Mouse (Mus musculus): ENCODE measurements around the gene Abl1. TPM values are rescaled to one million over a fixed set of nuclear protein-coding genes. Genes with fewer than 3 reads are reported as not detected.

Gene Abl1
- polyA plus RNA-seq, 1 experiment from 2014 or later, result 6.2 TPM

- Histone ChIP-seq H3K27me3 (no peaks in the 10 kb centered on the region), H3K9ac (no peak overlapping the region), H3K4me1 (replicated peaks) (peaks cover 51% of the 10 kb centered on the region), H3K27ac (0 out of 2 replicates have a peak overlapping the region, but pooled peaks have one; percentile 47), H3K4me3 (replicated peaks) (no peak overlapping the region), H3K9me3 (replicated peaks) (no peaks in the 10 kb centered on the region), H3K4me2 (0 out of 2 replicates have a peak overlapping the region, but pooled peaks have one; percentile 5), H3K36me3 (no peaks in the 10 kb centered on the region)
- ATAC-seq (ENCODE audit: low read depth) (no peak), DNase-seq (no peak)
- WGBS (ENCODE audit: insufficient replicate concordance), result 59% methylated on average over 10 of the region's 10 CpGs
Observed at GRCm38 (mm10) chr2:31749046-31749709, 61.0 kb downstream of the Abl1 start.

DNA sequence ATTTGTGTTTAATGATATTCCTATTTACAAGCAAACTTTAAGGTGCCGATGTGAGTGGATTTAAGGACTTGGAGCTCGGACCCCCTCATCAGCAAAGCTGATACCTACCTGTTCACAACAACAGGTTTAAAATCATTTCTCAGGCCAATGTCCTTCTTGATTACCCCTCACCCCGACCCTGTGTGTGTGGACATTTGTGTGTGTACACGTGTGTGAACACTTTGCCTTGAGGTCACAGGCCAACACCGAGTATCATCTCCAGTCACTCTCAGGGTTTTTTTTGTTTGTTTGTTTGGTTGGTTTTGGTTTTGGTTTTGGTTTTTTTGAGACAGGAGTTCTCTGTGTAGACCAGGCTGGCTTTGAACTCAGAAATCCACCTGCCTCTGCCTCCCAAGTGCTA lies 62.0 kb downstream of the Abl1 start:
- H3K4me3 ChIP-seq (replicated peaks), result no peak overlapping the region
- H3K4me2 ChIP-seq, result no peak overlapping the region
- DNase-seq (no peak), ATAC-seq (ENCODE audit: low read depth) (no peak)
- WGBS (ENCODE audit: insufficient replicate concordance), result 72% methylated on average over 5 of the region's 5 CpGs
- H3K9ac ChIP-seq, result no peak overlapping the region
- no peak overlapping the region for H3K27ac ChIP-seq
- H3K9me3 ChIP-seq (replicated peaks), result no peaks in the 10 kb centered on the region
- H3K36me3 ChIP-seq, result 0 out of 2 replicates have a peak, but pooled peaks cover 4% of the 10 kb centered on the region
- no peaks in the 10 kb centered on the region for H3K27me3 ChIP-seq
- peaks cover 43% of the 10 kb centered on the region for H3K4me1 ChIP-seq (replicated peaks)

DNA sequence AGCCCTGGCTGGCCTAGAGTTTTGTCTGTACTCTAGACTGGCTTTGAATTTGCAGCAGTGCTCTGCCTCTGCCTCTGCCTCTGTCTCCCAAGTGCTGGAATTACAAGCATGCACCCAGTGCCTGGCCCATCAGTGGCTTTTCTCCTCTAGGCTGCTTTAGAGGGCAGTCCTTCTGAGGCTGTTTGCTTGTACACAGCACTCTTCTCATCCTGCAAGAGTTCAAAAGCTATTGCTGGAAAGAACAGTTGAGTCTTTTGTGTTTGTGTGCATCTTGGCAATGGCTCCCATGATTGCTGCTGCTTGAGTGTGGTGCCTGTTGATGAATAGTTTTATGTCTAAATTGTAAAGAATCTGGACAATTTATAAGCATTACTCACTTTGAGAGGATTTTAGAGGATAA lies 69.3 kb downstream of the Abl1 start:
- no peak for DNase-seq
- H3K27ac ChIP-seq, result no peak overlapping the region

DNA sequence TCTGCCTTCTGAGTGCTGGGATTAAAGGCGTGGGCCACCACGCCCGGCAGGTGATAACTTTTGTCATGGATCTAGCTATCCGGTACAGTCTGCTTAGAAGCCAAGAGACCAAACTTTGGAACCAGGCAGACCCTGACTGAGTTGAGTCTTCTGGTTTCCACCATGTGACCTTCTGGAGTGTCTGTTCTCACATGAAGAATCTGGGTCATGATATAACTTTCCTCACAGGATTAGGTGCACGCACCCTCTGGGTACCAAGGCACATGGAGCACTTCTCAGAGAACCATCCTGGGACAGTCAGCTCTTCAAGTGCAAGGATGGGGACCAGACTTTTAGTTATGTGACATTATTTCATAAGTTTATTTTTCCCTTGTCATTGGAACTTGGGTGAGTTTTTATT lies 70.8 kb downstream of the Abl1 start:
- no peak for ATAC-seq (ENCODE audit: low read depth)
- Histone ChIP-seq H3K9me3 (replicated peaks) (no peaks in the 10 kb centered on the region), H3K4me1 (replicated peaks) (peaks cover 50% of the 10 kb centered on the region), H3K36me3 (0 out of 2 replicates have a peak, but pooled peaks cover 6% of the 10 kb centered on the region), H3K27me3 (no peaks in the 10 kb centered on the region), H3K4me2 (peak overlapping the region; percentile 91), H3K4me3 (replicated peaks) (peak overlapping the region; percentile 76; the same call in 1 of the 2 replicates), H3K27ac (no peak overlapping the region), H3K9ac (peak overlapping the region; percentile 86; the same call in 1 of the 2 replicates)
- WGBS (ENCODE audit: insufficient replicate concordance), result 74% methylated on average over 5 of the region's 5 CpGs
- DNase-seq, result no peak

More for the DNA sequence above, 69.3 kb downstream of the Abl1 start:
- Histone ChIP-seq H3K4me3 (replicated peaks) (no peak overlapping the region), H3K36me3 (0 out of 2 replicates have a peak, but pooled peaks cover 6% of the 10 kb centered on the region), H3K9ac (no peak overlapping the region), H3K27me3 (no peaks in the 10 kb centered on the region), H3K9me3 (replicated peaks) (no peaks in the 10 kb centered on the region), H3K4me2 (no peak overlapping the region), H3K4me1 (replicated peaks) (peaks cover 37% of the 10 kb centered on the region)
- no peak for ATAC-seq (ENCODE audit: low read depth)

- Histone ChIP-seq H3K4me1 (replicated peaks) (peaks cover 51% of the 10 kb centered on the region), H3K36me3 (0 out of 2 replicates have a peak, but pooled peaks cover 2% of the 10 kb centered on the region), H3K4me2 (peak overlapping the region; percentile 91), H3K27me3 (no peaks in the 10 kb centered on the region), H3K9me3 (replicated peaks) (no peaks in the 10 kb centered on the region), H3K9ac (peak overlapping the region; percentile 86), H3K27ac (peak overlapping the region; percentile 78), H3K4me3 (replicated peaks) (peak overlapping the region; percentile 76)
- peak; percentile 63 for DNase-seq
- 2% methylated on average over 39 of the region's 42 CpGs for WGBS (ENCODE audit: insufficient replicate concordance)
- ATAC-seq (ENCODE audit: low read depth), result peak; percentile 94
Observed at GRCm38 (mm10) chr2:31759751-31760460, 71.7 kb downstream of the Abl1 start.

- Histone ChIP-seq H3K4me1 (replicated peaks) (peaks cover 55% of the 10 kb centered on the region), H3K4me3 (replicated peaks) (peak overlapping the region; percentile 76), H3K9me3 (replicated peaks) (no peaks in the 10 kb centered on the region), H3K4me2 (peak overlapping the region; percentile 91), H3K36me3 (0 out of 2 replicates have a peak, but pooled peaks cover 2% of the 10 kb centered on the region), H3K9ac (peak overlapping the region; percentile 86), H3K27me3 (no peaks in the 10 kb centered on the region), H3K27ac (peak overlapping the region; percentile 78)
- 7% methylated on average over 1 of the region's 1 CpGs for WGBS (ENCODE audit: insufficient replicate concordance)
- ATAC-seq (ENCODE audit: low read depth) (no peak), DNase-seq (no peak)
Observed at GRCm38 (mm10) chr2:31760486-31760885, 72.3 kb downstream of the Abl1 start.

DNA sequence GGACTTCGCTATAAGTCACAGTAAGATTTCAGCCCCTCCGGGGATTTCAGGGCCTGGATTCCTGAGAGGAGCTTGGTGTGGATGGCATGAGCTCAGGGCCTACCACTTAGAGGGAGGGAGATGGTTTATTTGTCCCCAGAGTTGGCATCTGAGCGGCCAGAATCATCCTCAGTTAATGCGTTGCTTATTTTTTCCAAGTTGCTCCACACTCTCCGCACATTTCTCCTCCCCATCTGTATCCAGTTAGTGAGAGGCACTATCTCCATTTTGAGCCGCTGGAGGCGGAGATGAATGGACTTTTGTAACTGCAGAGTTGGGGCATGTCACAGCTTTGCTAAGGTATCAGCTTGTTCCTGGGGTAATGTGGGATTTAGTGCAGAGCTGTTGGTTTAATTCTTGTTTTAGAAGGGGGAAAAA lies 72.9 kb downstream of the Abl1 start:
- H3K4me2 ChIP-seq, result peak overlapping the region; percentile 91
- no peaks in the 10 kb centered on the region for H3K27me3 ChIP-seq
- H3K4me1 ChIP-seq (replicated peaks), result peaks cover 62% of the 10 kb centered on the region
- H3K4me3 ChIP-seq (replicated peaks), result peak overlapping the region; percentile 76
- DNase-seq, result no peak
- peak overlapping the region; percentile 78; the same call in 1 of the 2 replicates for H3K27ac ChIP-seq
- H3K9me3 ChIP-seq (replicated peaks), result no peaks in the 10 kb centered on the region
- H3K36me3 ChIP-seq, result no peaks in the 10 kb centered on the region
- peak overlapping the region; percentile 86 for H3K9ac ChIP-seq
- ATAC-seq (ENCODE audit: low read depth), result no peak
- 37% methylated on average over 7 of the region's 7 CpGs for WGBS (ENCODE audit: insufficient replicate concordance)

DNA sequence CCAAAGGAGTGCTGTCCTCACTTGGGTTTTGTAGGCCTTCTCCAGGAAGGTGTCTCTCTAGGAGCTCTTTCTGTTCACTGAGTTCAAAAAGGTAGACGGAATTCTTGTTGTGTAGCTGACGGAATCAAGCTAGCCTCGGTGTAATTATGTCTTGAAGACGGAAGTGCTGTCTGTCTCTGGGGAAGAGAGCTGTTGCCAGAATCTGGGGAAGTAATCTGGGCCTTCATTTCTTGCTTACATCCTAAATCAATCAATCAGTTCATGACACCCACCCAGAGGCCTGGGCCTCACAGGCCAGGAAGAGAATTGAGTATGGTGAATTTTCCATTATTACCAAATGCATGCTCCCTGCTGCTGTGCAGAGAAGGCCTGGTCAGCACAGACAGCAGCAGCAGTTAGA lies 73.4 kb downstream of the Abl1 start:
- ATAC-seq (ENCODE audit: low read depth) (no peak), DNase-seq (no peak)
- Histone ChIP-seq H3K27ac (0 out of 2 replicates have a peak overlapping the region, but pooled peaks have one; percentile 0), H3K36me3 (no peaks in the 10 kb centered on the region), H3K27me3 (no peaks in the 10 kb centered on the region), H3K9ac (peak overlapping the region; percentile 86), H3K4me2 (peak overlapping the region; percentile 91), H3K4me3 (replicated peaks) (peak overlapping the region; percentile 76), H3K4me1 (replicated peaks) (peaks cover 65% of the 10 kb centered on the region), H3K9me3 (replicated peaks) (no peaks in the 10 kb centered on the region)
- 39% methylated on average over 4 of the region's 4 CpGs for WGBS (ENCODE audit: insufficient replicate concordance)

DNA sequence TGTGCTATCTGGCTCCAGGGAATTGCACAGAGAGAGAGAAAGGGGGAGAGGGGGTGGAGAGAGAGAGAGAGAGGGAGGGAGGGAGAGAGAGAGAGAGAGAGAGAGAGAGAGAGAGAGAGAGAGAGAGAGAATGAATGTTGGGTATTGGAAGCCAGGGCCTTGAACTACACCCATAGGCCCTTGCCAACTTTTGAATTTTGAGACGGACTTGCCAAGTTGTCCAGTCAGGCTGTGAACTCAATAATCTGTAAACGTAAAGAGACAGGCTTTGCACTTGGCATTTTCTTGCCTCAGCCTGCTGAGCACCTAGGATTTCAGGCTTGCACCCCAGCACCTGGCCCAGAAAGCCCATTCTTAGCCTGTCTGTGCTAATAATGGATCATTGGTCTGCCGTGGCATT lies 74.0 kb downstream of the Abl1 start:
- no peak overlapping the region for H3K27ac ChIP-seq
- no peaks in the 10 kb centered on the region for H3K9me3 ChIP-seq (replicated peaks)
- DNase-seq (no peak), ATAC-seq (ENCODE audit: low read depth) (no peak)
- peak overlapping the region; percentile 91 for H3K4me2 ChIP-seq
- no peaks in the 10 kb centered on the region for H3K36me3 ChIP-seq
- H3K9ac ChIP-seq, result no peak overlapping the region
- 68% methylated on average over 3 of the region's 3 CpGs for WGBS (ENCODE audit: insufficient replicate concordance)
- no peaks in the 10 kb centered on the region for H3K27me3 ChIP-seq
- peak overlapping the region; percentile 76; the same call in 1 of the 2 replicates for H3K4me3 ChIP-seq (replicated peaks)
- H3K4me1 ChIP-seq (replicated peaks), result peaks cover 68% of the 10 kb centered on the region

DNA sequence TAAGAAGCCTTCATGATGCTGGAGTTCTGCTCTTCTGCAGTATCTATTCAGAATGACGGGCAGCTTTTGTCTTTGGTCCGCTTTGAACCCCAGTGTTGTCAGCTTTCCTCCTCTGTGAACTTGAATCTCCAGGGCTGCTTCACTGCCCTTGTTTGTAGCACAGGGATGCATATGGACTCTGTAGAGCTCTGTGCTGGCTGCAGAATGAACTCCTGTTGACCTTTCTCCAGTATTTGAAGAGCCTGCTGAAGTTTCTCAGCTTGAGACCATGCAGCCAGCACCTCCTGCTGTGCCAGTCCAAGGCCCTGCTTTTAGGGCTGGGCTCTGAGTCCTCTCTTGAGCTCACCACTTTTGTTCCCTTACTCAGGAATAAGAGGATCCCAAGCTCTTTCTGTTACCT lies 74.7 kb downstream of the Abl1 start:
- H3K36me3 ChIP-seq, result no peaks in the 10 kb centered on the region
- H3K9me3 ChIP-seq (replicated peaks), result no peaks in the 10 kb centered on the region
- H3K4me1 ChIP-seq (replicated peaks), result peaks cover 75% of the 10 kb centered on the region
- 61% methylated on average over 2 of the region's 2 CpGs for WGBS (ENCODE audit: insufficient replicate concordance)
- no peak for ATAC-seq (ENCODE audit: low read depth)
- no peak for DNase-seq
- H3K27ac ChIP-seq, result no peak overlapping the region
- H3K4me3 ChIP-seq (replicated peaks), result no peak overlapping the region
- H3K4me2 ChIP-seq, result no peak overlapping the region
- no peaks in the 10 kb centered on the region for H3K27me3 ChIP-seq
- no peak overlapping the region for H3K9ac ChIP-seq

DNA sequence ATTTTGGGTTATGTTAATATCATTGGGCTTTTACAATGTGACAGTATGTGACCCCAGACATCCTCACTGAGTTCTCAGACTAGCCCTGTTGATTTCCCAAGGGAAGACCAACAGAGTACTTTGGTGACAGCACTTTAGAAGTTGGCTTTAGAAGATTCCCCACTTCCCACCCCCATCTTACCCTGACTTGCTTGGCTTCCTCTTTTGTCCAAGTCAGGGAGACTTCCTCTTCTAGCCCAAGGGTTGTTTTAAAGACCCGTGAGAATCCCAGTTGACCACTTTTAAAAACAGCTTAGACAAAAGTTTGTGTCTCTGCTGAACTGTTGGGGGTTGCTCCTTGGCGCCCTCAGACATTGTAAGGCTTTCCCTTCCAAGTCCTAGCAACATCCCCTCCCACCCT lies 75.1 kb downstream of the Abl1 start:
- H3K4me1 ChIP-seq (replicated peaks), result peaks cover 79% of the 10 kb centered on the region
- 15% methylated on average over 2 of the region's 2 CpGs for WGBS (ENCODE audit: insufficient replicate concordance)
- no peaks in the 10 kb centered on the region for H3K36me3 ChIP-seq
- H3K27ac ChIP-seq, result peak overlapping the region; percentile 29; the same call in 1 of the 2 replicates
- H3K4me2 ChIP-seq, result no peak overlapping the region
- no peaks in the 10 kb centered on the region for H3K27me3 ChIP-seq
- no peak for ATAC-seq (ENCODE audit: low read depth)
- no peak for DNase-seq
- no peak overlapping the region for H3K9ac ChIP-seq
- no peak overlapping the region for H3K4me3 ChIP-seq (replicated peaks)
- no peaks in the 10 kb centered on the region for H3K9me3 ChIP-seq (replicated peaks)
